In the genomic region with DNA sequence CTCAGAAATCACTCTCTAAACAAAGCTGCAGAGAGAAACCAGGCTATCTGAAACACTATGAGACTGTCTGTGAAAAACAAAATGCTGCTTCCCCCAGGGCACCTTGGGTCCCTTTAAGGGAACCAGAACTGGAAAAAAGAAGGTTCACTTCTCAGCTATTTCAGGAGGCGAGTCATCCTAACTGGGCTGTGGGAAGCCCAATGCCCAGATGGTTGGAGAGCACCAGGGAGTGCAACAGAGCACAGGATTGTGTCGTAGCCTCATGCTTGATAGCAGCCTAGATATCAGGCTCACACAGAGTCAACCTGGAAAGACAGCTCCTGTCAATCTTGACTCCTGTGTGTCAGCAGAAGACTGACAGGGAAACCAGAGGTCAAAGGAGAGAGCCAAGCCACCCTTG, we compare ENCODE assay signal across 26 mouse cellular contexts.
DNase-seq lines count a peak whose midpoint lies in the region; ATAC-seq and TF ChIP-seq lines count a peak whose summit lies in the region.
"Had no signal": no experiment of that assay in that cellular context is flagged by ENCODE, and none has a peak within 500 bp of the region (broad histone marks: within the 10 kb centered on the region; RNA-seq: fewer than 3 reads in every experiment).

No protein-coding gene starts in this region.

- no peak for TF ChIP-seq RAD21 in CH12.LX (IDR thresholded peaks at IDR 0.05; ENCODE audit: low read depth, low read length)

- H3K27me3 ChIP-seq in CH12.LX (replicated peaks): no peaks in the 10 kb centered on the region
- no peaks in the 10 kb centered on the region for H3K27me3 ChIP-seq in cerebellum, adult 2 months (ENCODE audit: control insufficient read depth, insufficient read depth, low read length)
- H3K27me3 ChIP-seq in liver, embryonic 12.5 days (replicated peaks): no peaks in the 10 kb centered on the region
- H3K27me3 ChIP-seq: embryonic facial prominence, embryonic 12.5 days; hindbrain, embryonic 13.5 days; limb, embryonic 13.5 days; midbrain, embryonic 13.5 days; stomach, embryonic 15.5 days had no signal

- TF ChIP-seq EP300 in CH12.LX (IDR thresholded peaks at IDR 0.05; ENCODE audit: low read length): no peak

- in situ Hi-C loops in CH12.LX (cut with MboI; ENCODE audit: low pct_ligation_motif_present, low pct_unique_long_range_greater_than_20kb, low sequenced_read_pairs): no loop called here

- no peaks in the 10 kb centered on the region for H3K36me3 ChIP-seq in CH12.LX (replicated peaks in 1 of 2; ENCODE audit: control insufficient read depth in 1 of 2, insufficient read depth in 1 of 2, low read length in 1 of 2)
- no peaks in the 10 kb centered on the region for H3K36me3 ChIP-seq in liver, embryonic 12.5 days
- H3K36me3 ChIP-seq: embryonic facial prominence, embryonic 12.5 days; hindbrain, embryonic 13.5 days; limb, embryonic 13.5 days; midbrain, embryonic 13.5 days; stomach, embryonic 15.5 days had no signal

- H3K9me3 ChIP-seq in CH12.LX (replicated peaks; ENCODE audit: low read length): no peaks in the 10 kb centered on the region
- H3K9me3 ChIP-seq in liver, embryonic 12.5 days (replicated peaks): no peaks in the 10 kb centered on the region
- H3K9me3 ChIP-seq: embryonic facial prominence, embryonic 12.5 days; hindbrain, embryonic 13.5 days; limb, embryonic 13.5 days; midbrain, embryonic 13.5 days; stomach, embryonic 15.5 days had no signal

- H3K4me2 ChIP-seq in CH12.LX (ENCODE audit: insufficient read depth, low read depth, poor library complexity, severe bottlenecking): no peak overlapping the region
- H3K4me2 ChIP-seq in liver, embryonic 12.5 days: no peak overlapping the region
- H3K4me2 ChIP-seq: embryonic facial prominence, embryonic 12.5 days; heart, embryonic 11.5 days; hindbrain, embryonic 13.5 days; limb, embryonic 13.5 days; liver, embryonic 11.5 days; midbrain, embryonic 13.5 days; stomach, embryonic 15.5 days had no signal

- H3K9ac ChIP-seq in CH12.LX (ENCODE audit: insufficient read depth, low read depth): no peak overlapping the region
- H3K9ac ChIP-seq in liver, embryonic 12.5 days: no peak overlapping the region
- H3K9ac ChIP-seq: embryonic facial prominence, embryonic 12.5 days; hindbrain, embryonic 13.5 days; limb, embryonic 13.5 days; liver, postnatal 0 days; midbrain, embryonic 13.5 days; stomach, embryonic 15.5 days had no signal

- H3K79me2 ChIP-seq in CH12.LX (replicated peaks; ENCODE audit: control insufficient read depth, extremely low read depth, insufficient read depth, poor library complexity, severe bottlenecking): no peaks in the 10 kb centered on the region

- H3K4me1 ChIP-seq in CH12.LX (ENCODE audit: control insufficient read depth in 1 of 2, insufficient read depth in 2 of 2): peaks cover 3 to 40% of the 10 kb centered on the region in 2 experiments; a peak in 3 of 4 replicates
- peaks cover 28% of the 10 kb centered on the region; the same call in 1 of the 2 replicates for H3K4me1 ChIP-seq in cerebellum, adult 2 months (ENCODE audit: control insufficient read depth, insufficient read depth, low read length)
- no peaks in the 10 kb centered on the region for H3K4me1 ChIP-seq in liver, embryonic 12.5 days
- H3K4me1 ChIP-seq: embryonic facial prominence, embryonic 12.5 days; stomach, embryonic 15.5 days had no signal

- no peak for TF ChIP-seq POLR2A in CH12.LX (IDR thresholded peaks at IDR 0.05; ENCODE audit: low read depth, low read length)
- TF ChIP-seq POLR2A in cerebellum, adult 2 months (IDR thresholded peaks at IDR 0.05; ENCODE audit: borderline replicate concordance, insufficient read depth, low read length): no peak

- no peak overlapping the region for H3K4me3 ChIP-seq in CH12.LX (replicated peaks in 1 of 3; ENCODE audit: low read depth in 2 of 3, low read length in 2 of 3, poor library complexity in 1 of 3)
- no peak overlapping the region for H3K4me3 ChIP-seq in cerebellum, adult 2 months (replicated peaks; ENCODE audit: insufficient read depth, low read depth, low read length)
- H3K4me3 ChIP-seq in liver, embryonic 12.5 days: no peak overlapping the region
- H3K4me3 ChIP-seq: embryonic facial prominence, embryonic 12.5 days; hindbrain, embryonic 13.5 days; limb, embryonic 13.5 days; midbrain, embryonic 13.5 days; stomach, embryonic 15.5 days had no signal

- dilution Hi-C loops in CH12.LX (cut with MboI; ENCODE audit: extremely low pct_ligation_motif_present, extremely low pct_unique_long_range_greater_than_20kb, low sequenced_read_pairs): no loop called here

- no peak for ATAC-seq in granulocyte monocyte progenitor cell, adult 5-6 weeks (replicated peaks; ENCODE audit: poor library complexity, severe bottlenecking)
- no peak for ATAC-seq in liver, embryonic 12.5 days
- ATAC-seq: forebrain, embryonic 14.5 days; intestine, postnatal 0 days; liver, postnatal 0 days; lung, postnatal 0 days; midbrain, embryonic 13.5 days had no signal

- DNase-seq in cerebellum, adult 11 months: peak; percentile 39
- DNase-seq in cerebellum, postnatal 14 days: no peak
- DNase-seq in CH12.LX (ENCODE audit: extremely low read depth): no peak
- DNase-seq in cerebellum, adult 2 months: peak; percentile 57 to 76
- peak; percentile 50 to 51 for DNase-seq in cerebellum, postnatal 36 days
- DNase-seq: adrenal gland, adult 2 months; embryo, embryonic 11 days; gastrocnemius, postnatal 14 days; heart, adult 18-20 months; heart, postnatal 36 days; kidney, postnatal 25 days; liver, postnatal 0 days; lung, postnatal 4 days; right cerebral cortex, postnatal 25 days had no signal

- 21% methylated on average over 2 of the region's 2 CpGs for WGBS in cerebellum, adult 2 months
- WGBS in liver, embryonic 12.5 days (ENCODE audit: insufficient replicate concordance): 49% methylated on average over 2 of the region's 2 CpGs

- no peak overlapping the region for H3K27ac ChIP-seq in CH12.LX (ENCODE audit: insufficient read depth, low read depth)
- peak overlapping the region; percentile 26 for H3K27ac ChIP-seq in cerebellum, adult 2 months (ENCODE audit: insufficient read depth, low read length)
- no peak overlapping the region for H3K27ac ChIP-seq in liver, embryonic 12.5 days
- H3K27ac ChIP-seq: embryonic facial prominence, embryonic 12.5 days; hindbrain, embryonic 13.5 days; limb, embryonic 13.5 days; midbrain, embryonic 13.5 days; stomach, embryonic 15.5 days had no signal

- TF ChIP-seq CTCF in CH12.LX (conservative IDR thresholded peaks at IDR 0.05 in 1 of 2, IDR thresholded peaks at IDR 0.05 in 1 of 2; ENCODE audit: low read depth in 2 of 2, low read length in 2 of 2): no peak
- TF ChIP-seq CTCF in cerebellum, adult 2 months (IDR thresholded peaks at IDR 0.05; ENCODE audit: borderline replicate concordance, insufficient read depth, low read depth, low read length): no peak

TF ChIP-seq in CH12.LX, 34 proteins besides CTCF, POLR2A, EP300 and RAD21:
- TF ChIP-seq TBP (conservative IDR thresholded peaks at IDR 0.05; ENCODE audit: low read depth, low read length) (0 out of 2 replicates have a peak, but pooled peaks have one; percentile 31), UBTF (IDR thresholded peaks at IDR 0.05; ENCODE audit: low read depth, low read length) (no peak)

Comparison
In these comparisons a context has a peak if more than half of its experiments do, and no peak if none do; other contexts are left out.
1. DNase-seq: peak in cerebellum, adult 11 months (single experiment), cerebellum, adult 2 months (2 of 2) and cerebellum, postnatal 36 days (2 of 2); none in cerebellum, postnatal 14 days (0 of 2) and CH12.LX (single experiment).